Mouse (Mus musculus): ENCODE results near the gene Prkch.

DNA sequence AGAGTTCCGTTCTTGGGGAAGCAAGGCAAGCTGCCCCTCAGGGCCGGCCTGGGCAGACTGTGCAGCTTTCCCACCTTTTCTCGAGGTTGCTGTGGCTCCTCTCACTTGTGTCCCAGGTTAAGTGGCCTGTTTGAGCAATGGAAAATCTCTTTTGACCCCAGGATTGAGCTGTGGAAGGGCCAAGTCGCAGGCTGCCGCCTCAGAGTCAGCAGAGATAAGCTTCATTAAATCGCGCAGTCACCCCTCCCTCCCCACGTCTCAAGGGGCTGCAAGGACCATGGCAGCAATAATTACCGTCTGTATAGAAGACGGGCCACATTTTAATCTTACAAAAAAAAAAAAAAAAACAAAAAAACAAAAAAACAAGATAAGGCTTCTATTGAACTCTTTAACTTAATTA, 20.4 kb upstream of the Prkch start:
- TF ChIP-seq POLR2A (IDR thresholded peaks at IDR 0.05; ENCODE audit: control insufficient read depth, low read depth, low read length), result no peak
- TF ChIP-seq CTCF (IDR thresholded peaks at IDR 0.05; ENCODE audit: control insufficient read depth, insufficient read depth, insufficient replicate concordance, low read depth, low read length), result no peak
